Mouse (Mus musculus) thymus, adult 18-20 months (tissue): ENCODE results near the gene Chat.
A peak's percentile ranks its signal among the peaks of the same experiment; 100 is the strongest.
"Not testable (repeated sequence)": the region's sequence is repeated elsewhere in the genome, so short reads cannot be mapped to it uniquely, and the experiment has no call there.

Source experiments
- DNase-seq, 2 experiments: peaks; one replicate each; pipeline ENCODE4 v3.0.0; 2022; ENCODE audit warnings: mixed read lengths in 2 of 2

Gene Chat

GRCm38 (mm10) chr14:32446989-32447388 lies 18.8 kb downstream of the Chat start:
- DNase-seq, result no peak

GRCm38 (mm10) chr14:32443446-32443845 lies 22.3 kb downstream of the Chat start:
- no peak for DNase-seq

GRCm38 (mm10) chr14:32439744-32440143 lies 26.0 kb downstream of the Chat start:
- DNase-seq, result no peak

- DNase-seq, result no peak
These were observed 26.5 kb downstream of the Chat start for GRCm38 (mm10) chr14:32439316-32439715.

- DNase-seq, result no peak
These were observed 28.4 kb downstream of the Chat start for GRCm38 (mm10) chr14:32437352-32437793.

- DNase-seq, result no peak
These were observed 36.7 kb downstream of the Chat start for GRCm38 (mm10) chr14:32429030-32429602.

- DNase-seq, result no peak
These were observed 41.8 kb downstream of the Chat start for GRCm38 (mm10) chr14:32423946-32424345.

GRCm38 (mm10) chr14:32418747-32419146 lies 47.0 kb downstream of the Chat start:
- no peak for DNase-seq

- DNase-seq, result no peak
These were observed 53.7 kb downstream of the Chat start for GRCm38 (mm10) chr14:32412075-32412474.

- DNase-seq, result no peak
These were observed 55.7 kb downstream of the Chat start for GRCm38 (mm10) chr14:32410084-32410483.

- not testable (repeated sequence) for DNase-seq
These were observed 60.4 kb downstream of the Chat start for GRCm38 (mm10) chr14:32405399-32405798.

GRCm38 (mm10) chr14:32388196-32388595 lies 77.6 kb downstream of the Chat start, which contains the start of gene 1700024G13Rik:
TSS of gene 1700024G13Rik (minus strand) at chr14:32388391.
- peak; percentile 5 to 7 for DNase-seq

- no peak for DNase-seq
These were observed 84.2 kb downstream of the Chat start for GRCm38 (mm10) chr14:32381619-32382018.

- DNase-seq, result no peak
These were observed 84.7 kb downstream of the Chat start for GRCm38 (mm10) chr14:32381066-32381465.

- no peak for DNase-seq
These were observed 85.7 kb downstream of the Chat start for GRCm38 (mm10) chr14:32380099-32380480.

GRCm38 (mm10) chr14:32379395-32380098 lies 86.2 kb downstream of the Chat start:
- no peak for DNase-seq

GRCm38 (mm10) chr14:32372510-32372909 lies 93.3 kb downstream of the Chat start:
- DNase-seq, result no peak

GRCm38 (mm10) chr14:32369756-32370155 lies 96.0 kb downstream of the Chat start:
- no peak for DNase-seq

GRCm38 (mm10) chr14:32364359-32364758 lies 101.4 kb downstream of the Chat start:
- no peak for DNase-seq
